Comparison of ENCODE assay signal across 10 mouse cellular contexts in genomic region chr4:100910605-100911330, GRCm38 (mm10).
DNase-seq lines count a peak whose midpoint lies in the region; ATAC-seq and TF ChIP-seq lines count a peak whose summit lies in the region.
"Had no signal": no experiment of that assay in that cellular context is flagged by ENCODE, and none has a peak within 500 bp of the region (broad histone marks: within the 10 kb centered on the region; RNA-seq: fewer than 3 reads in every experiment).

No protein-coding gene starts in this region.

- no peak overlapping the region for H3K4me3 ChIP-seq in kidney, postnatal 0 days (replicated peaks; ENCODE audit: low read depth, low read length)
- no peak overlapping the region for H3K4me3 ChIP-seq in hindbrain, embryonic 14.5 days (replicated peaks; ENCODE audit: low read length)
- no peak overlapping the region for H3K4me3 ChIP-seq in midbrain, embryonic 16.5 days (ENCODE audit: low read depth, low read length)
- H3K4me3 ChIP-seq: erythroblast, embryonic 14.5 days had no signal

- ATAC-seq in kidney, postnatal 0 days (replicated peaks; ENCODE audit: low FRiP score, low read depth): no peak
- ATAC-seq in hindbrain, embryonic 14.5 days (ENCODE audit: low FRiP score): no peak
- peak; percentile 55 for ATAC-seq in midbrain, embryonic 16.5 days
- ATAC-seq in megakaryocyte, adult 5-6 weeks (ENCODE audit: poor library complexity, severe bottlenecking): no peak
- ATAC-seq: activated CD4-positive, CD25-positive, alpha-beta regulatory T cell, adult 4 months had no signal

- H3K4me1 ChIP-seq in kidney, postnatal 0 days (replicated peaks; ENCODE audit: insufficient read depth, low read length): peaks cover 11% of the 10 kb centered on the region; the same call in 1 of the 2 replicates
- H3K4me1 ChIP-seq in hindbrain, embryonic 14.5 days (replicated peaks; ENCODE audit: control insufficient read depth, insufficient read depth, low read length): peaks cover 45% of the 10 kb centered on the region
- peaks cover 59% of the 10 kb centered on the region for H3K4me1 ChIP-seq in midbrain, embryonic 16.5 days (ENCODE audit: control insufficient read depth, insufficient read depth, low read length)

- H3K27ac ChIP-seq in kidney, postnatal 0 days: no peak overlapping the region
- H3K27ac ChIP-seq in hindbrain, embryonic 14.5 days: peak overlapping the region; percentile 56; the same call in 1 of the 2 replicates
- H3K27ac ChIP-seq in midbrain, embryonic 16.5 days (ENCODE audit: low read length): peak overlapping the region; percentile 79

- WGBS in kidney, postnatal 0 days: 21% methylated on average over 11 of the region's 11 CpGs
- 9% methylated on average over 11 of the region's 11 CpGs for WGBS in hindbrain, embryonic 14.5 days
- 8% methylated on average over 11 of the region's 11 CpGs for WGBS in midbrain, embryonic 16.5 days

- TF ChIP-seq CTCF in kidney, postnatal 0 days (IDR thresholded peaks at IDR 0.05; ENCODE audit: low read depth): no peak

- H3K27me3 ChIP-seq in kidney, postnatal 0 days (ENCODE audit: insufficient read depth, low read length): no peaks in the 10 kb centered on the region
- H3K27me3 ChIP-seq in hindbrain, embryonic 14.5 days (ENCODE audit: control insufficient read depth, insufficient read depth, low read length): no peaks in the 10 kb centered on the region
- no peaks in the 10 kb centered on the region for H3K27me3 ChIP-seq in midbrain, embryonic 16.5 days (ENCODE audit: control insufficient read depth, insufficient read depth, low read depth, low read length)

- no peak overlapping the region; the same call in 1 of the 2 replicates for H3K4me2 ChIP-seq in kidney, postnatal 0 days (ENCODE audit: low read length)
- peak overlapping the region; percentile 0; the same call in 1 of the 2 replicates for H3K4me2 ChIP-seq in hindbrain, embryonic 14.5 days (replicated peaks)
- peak overlapping the region; percentile 38 for H3K4me2 ChIP-seq in midbrain, embryonic 16.5 days (ENCODE audit: low read length)

- H3K9me3 ChIP-seq in kidney, postnatal 0 days (replicated peaks; ENCODE audit: low read length): no peaks in the 10 kb centered on the region
- no peaks in the 10 kb centered on the region for H3K9me3 ChIP-seq in hindbrain, embryonic 14.5 days (ENCODE audit: control insufficient read depth, low read length)
- no peaks in the 10 kb centered on the region for H3K9me3 ChIP-seq in midbrain, embryonic 16.5 days (replicated peaks; ENCODE audit: control insufficient read depth, low read length, poor library complexity, severe bottlenecking)

- no peaks in the 10 kb centered on the region for H3K36me3 ChIP-seq in kidney, postnatal 0 days (ENCODE audit: insufficient read depth, low read length)
- H3K36me3 ChIP-seq in hindbrain, embryonic 14.5 days (replicated peaks; ENCODE audit: control insufficient read depth, insufficient read depth): no peaks in the 10 kb centered on the region
- no peaks in the 10 kb centered on the region for H3K36me3 ChIP-seq in midbrain, embryonic 16.5 days (ENCODE audit: control insufficient read depth, insufficient read depth, low read length)

- DNase-seq in kidney, postnatal 0 days (ENCODE audit: low spot score): peak; percentile 64
- no peak for DNase-seq in kidney, postnatal 25 days
- DNase-seq in embryo, embryonic 11 days: peak; percentile 58
- no peak for DNase-seq in hindbrain, embryonic 14.5 days (ENCODE audit: low spot score)
- no peak for DNase-seq in right cerebral cortex, postnatal 10 days (ENCODE audit: low spot score in 2 of 2)
- DNase-seq in urinary bladder, postnatal 14 days (ENCODE audit: low spot score): no peak

- no peak overlapping the region for H3K9ac ChIP-seq in kidney, postnatal 0 days (ENCODE audit: low read depth, low read length)
- no peak overlapping the region for H3K9ac ChIP-seq in hindbrain, embryonic 14.5 days
- no peak overlapping the region for H3K9ac ChIP-seq in midbrain, embryonic 16.5 days (ENCODE audit: low read depth, low read length)

Comparison
In these comparisons a context has a peak if more than half of its experiments do, and no peak if none do; other contexts are left out.
1. DNase-seq: peak in kidney, postnatal 0 days (single experiment) and embryo, embryonic 11 days (single experiment); none in kidney, postnatal 25 days (0 of 2), hindbrain, embryonic 14.5 days (single experiment), right cerebral cortex, postnatal 10 days (0 of 2) and urinary bladder, postnatal 14 days (single experiment).